Mouse (Mus musculus) lung, embryonic 15.5 days (tissue): ENCODE measurements at regions not wholly inside any gene's neighbourhood (a gene's known extent, or its start where the extent isn't known, plus 50 kb on each side); places are given as distances from the start of the nearest gene placed in this dataset.

Experiments
- ATAC-seq: fragments of 200-750 bp; cut with Nextera tagmentation; 2 replicates; pipeline ENCODE4 v1.8.0; 2017; ENCODE audit warnings: moderate number of reproducible peaks, borderline replicate concordance; ENCODE audit not compliant: low FRiP score, low TSS enrichment; ENCODE audit errors: extremely low read depth
- H3K27ac ChIP-seq: fragments of 300-500 bp; sonication (generic); 2 replicates; pipeline ENCODE4 v1.5.1; 2015; ENCODE audit warnings: moderate library complexity, mild to moderate bottlenecking, inconsistent platforms
- H3K27me3 ChIP-seq: fragments of 300-500 bp; sonication (generic); 2 replicates; pipeline ENCODE4 v1.6.1; 2015; ENCODE audit warnings: inconsistent platforms
- H3K36me3 ChIP-seq: fragments of 300-500 bp; sonication (generic); 2 replicates; pipeline ENCODE4 v1.6.1; 2015; ENCODE audit warnings: inconsistent platforms
- H3K4me1 ChIP-seq: fragments of 300-500 bp; sonication (generic); 2 replicates; pipeline ENCODE4 v1.6.1; 2015; ENCODE audit warnings: inconsistent platforms
- H3K4me2 ChIP-seq: fragments of 300-500 bp; sonication (generic); 2 replicates; pipeline ENCODE4 v1.6.1; 2015; ENCODE audit warnings: inconsistent platforms, mild to moderate bottlenecking, moderate library complexity
- H3K4me3 ChIP-seq: fragments of 300-500 bp; sonication (generic); 2 replicates; pipeline ENCODE4 v1.5.1; 2015; ENCODE audit warnings: mild to moderate bottlenecking, inconsistent platforms
- H3K9ac ChIP-seq: fragments of 300-500 bp; sonication (generic); 2 replicates; pipeline ENCODE4 v1.6.1; 2015; ENCODE audit warnings: inconsistent platforms
- H3K9me3 ChIP-seq: fragments of 300-500 bp; sonication (generic); 2 replicates; pipeline ENCODE4 v1.6.1; 2016; ENCODE audit warnings: inconsistent platforms
- WGBS: fragments of 180-500 bp; shearing (Covaris S2); methylation state at CpG from one replicate; pipeline ENCODE4 v1.1.7; 2015; 5-methylcytosine and 5-hydroxymethylcytosine counted together

DNA sequence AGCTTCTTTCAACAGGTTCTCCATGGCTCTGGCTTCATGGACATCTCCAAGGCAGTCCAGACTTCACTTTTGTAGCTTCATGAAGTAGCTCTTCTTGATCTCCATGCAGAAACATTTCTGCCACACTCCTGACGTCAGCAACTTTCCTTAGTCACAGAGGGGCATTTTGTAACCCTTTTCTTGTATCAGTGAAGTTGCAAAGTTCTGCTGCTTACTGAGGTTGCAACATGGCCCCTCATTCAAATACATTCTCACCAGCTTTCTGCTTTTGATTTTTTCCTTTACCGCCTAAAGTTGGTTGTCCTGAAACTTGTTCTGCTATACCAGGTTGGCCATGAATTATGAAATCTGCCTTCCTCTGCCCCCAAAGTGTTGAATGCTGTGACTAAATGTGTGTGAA lies 389.4 kb upstream of the Mef2c start:
- 76% methylated on average over 2 of the region's 2 CpGs for WGBS
- Histone ChIP-seq H3K4me3 (no peak overlapping the region), H3K36me3 (no peaks in the 10 kb centered on the region), H3K27ac (no peak overlapping the region), H3K9me3 (no peaks in the 10 kb centered on the region), H3K27me3 (no peaks in the 10 kb centered on the region), H3K4me2 (no peak overlapping the region), H3K4me1 (peaks cover 7% of the 10 kb centered on the region; the same call in 1 of the 2 replicates), H3K9ac (no peak overlapping the region)
- ATAC-seq = no peak

GRCm38 (mm10) chr13:83115691-83116090 lies 388.1 kb upstream of the Mef2c start:
- Histone ChIP-seq H3K4me2 (no peak overlapping the region), H3K9me3 (no peaks in the 10 kb centered on the region), H3K9ac (no peak overlapping the region), H3K4me3 (no peak overlapping the region), H3K27me3 (no peaks in the 10 kb centered on the region), H3K36me3 (no peaks in the 10 kb centered on the region), H3K27ac (no peak overlapping the region), H3K4me1 (peaks cover 7% of the 10 kb centered on the region; the same call in 1 of the 2 replicates)
- no peak for ATAC-seq
- 83% methylated on average over 2 of the region's 2 CpGs for WGBS

- Histone ChIP-seq H3K4me1 (no peaks in the 10 kb centered on the region), H3K4me2 (no peak overlapping the region), H3K9ac (no peak overlapping the region), H3K4me3 (no peak overlapping the region), H3K9me3 (no peaks in the 10 kb centered on the region), H3K36me3 (no peaks in the 10 kb centered on the region), H3K27ac (no peak overlapping the region), H3K27me3 (no peaks in the 10 kb centered on the region)
- WGBS = 75% methylated on average over 4 of the region's 4 CpGs
- no peak for ATAC-seq
Observed at GRCm38 (mm10) chr13:83120343-83120742, 383.5 kb upstream of the Mef2c start.

- Histone ChIP-seq H3K9ac (no peak overlapping the region), H3K4me2 (no peak overlapping the region), H3K9me3 (no peaks in the 10 kb centered on the region), H3K4me3 (no peak overlapping the region), H3K4me1 (no peaks in the 10 kb centered on the region), H3K36me3 (no peaks in the 10 kb centered on the region), H3K27ac (no peak overlapping the region), H3K27me3 (no peaks in the 10 kb centered on the region)
- no peak for ATAC-seq
Observed at GRCm38 (mm10) chr13:83123596-83123995, 380.2 kb upstream of the Mef2c start.

GRCm38 (mm10) chr13:83124651-83125050 lies 379.2 kb upstream of the Mef2c start:
- no peaks in the 10 kb centered on the region for H3K4me1 ChIP-seq

DNA sequence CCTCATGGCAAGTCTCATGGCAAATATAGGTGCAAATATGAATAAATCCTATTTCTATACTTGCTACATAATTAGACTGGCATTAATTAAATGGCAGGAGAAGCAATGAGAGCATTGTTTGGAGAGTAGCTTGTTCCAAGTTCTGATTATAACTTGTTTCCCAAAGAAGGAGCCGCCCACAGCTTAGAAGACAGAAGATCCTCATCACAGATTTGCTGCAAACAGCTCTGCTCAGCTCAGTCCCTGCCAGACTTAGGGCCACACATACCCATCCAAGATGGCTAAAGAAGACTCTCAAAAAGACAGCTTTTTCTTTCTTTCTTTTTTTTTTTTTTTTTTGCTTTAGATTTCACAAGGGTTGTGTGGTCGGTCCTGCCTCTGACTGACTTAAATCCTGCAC lies 377.4 kb upstream of the Mef2c start:
- Histone ChIP-seq H3K36me3 (no peaks in the 10 kb centered on the region), H3K4me1 (no peaks in the 10 kb centered on the region), H3K4me2 (no peak overlapping the region), H3K27me3 (no peaks in the 10 kb centered on the region), H3K9ac (no peak overlapping the region), H3K4me3 (no peak overlapping the region), H3K27ac (no peak overlapping the region), H3K9me3 (no peaks in the 10 kb centered on the region)
- WGBS = 71% methylated on average over 2 of the region's 2 CpGs
- ATAC-seq = no peak

More at GRCm38 (mm10) chr13:83124651-83125050, 379.2 kb upstream of the Mef2c start:
- no peak for ATAC-seq
- H3K4me3 ChIP-seq = no peak overlapping the region
- H3K27me3 ChIP-seq = no peaks in the 10 kb centered on the region
- H3K27ac ChIP-seq = no peak overlapping the region
- WGBS = 75% methylated on average over 2 of the region's 2 CpGs
- no peak overlapping the region for H3K4me2 ChIP-seq
- H3K9ac ChIP-seq = no peak overlapping the region
- H3K9me3 ChIP-seq = no peaks in the 10 kb centered on the region
- H3K36me3 ChIP-seq = no peaks in the 10 kb centered on the region

GRCm38 (mm10) chr13:83131129-83131981 lies 372.5 kb upstream of the Mef2c start:
- no peak overlapping the region for H3K4me2 ChIP-seq
- H3K4me3 ChIP-seq = no peak overlapping the region
- H3K27me3 ChIP-seq = no peaks in the 10 kb centered on the region
- no peak for ATAC-seq
- WGBS = 64% methylated on average over 7 of the region's 7 CpGs
- no peak overlapping the region for H3K9ac ChIP-seq
- no peaks in the 10 kb centered on the region for H3K9me3 ChIP-seq
- no peaks in the 10 kb centered on the region for H3K36me3 ChIP-seq
- H3K4me1 ChIP-seq = no peaks in the 10 kb centered on the region
- no peak overlapping the region for H3K27ac ChIP-seq

DNA sequence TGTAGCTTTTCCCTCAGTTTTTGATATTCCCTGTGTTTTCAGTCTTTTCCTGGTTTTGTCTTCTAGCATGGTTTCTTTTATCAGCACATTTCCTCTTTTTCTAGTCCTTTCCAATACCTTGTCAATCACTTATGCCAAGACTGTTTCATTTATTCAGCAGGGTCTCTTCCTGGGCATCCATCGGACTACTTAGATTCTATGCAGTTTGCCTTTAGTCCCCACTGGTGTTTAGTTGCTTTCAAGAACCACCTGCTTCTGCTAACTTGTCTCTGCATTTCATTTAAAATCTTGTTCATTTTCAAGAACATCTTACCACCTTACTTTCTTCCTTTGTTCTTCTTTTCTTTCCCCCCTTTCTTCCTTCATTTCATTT lies 371.9 kb upstream of the Mef2c start:
- no peaks in the 10 kb centered on the region for H3K9me3 ChIP-seq
- H3K27me3 ChIP-seq = no peaks in the 10 kb centered on the region
- no peaks in the 10 kb centered on the region for H3K4me1 ChIP-seq
- no peaks in the 10 kb centered on the region for H3K36me3 ChIP-seq
- no peak overlapping the region for H3K4me2 ChIP-seq
- 77% methylated on average over 1 of the region's 1 CpGs for WGBS
- no peak overlapping the region for H3K27ac ChIP-seq
- no peak for ATAC-seq
- no peak overlapping the region for H3K9ac ChIP-seq
- H3K4me3 ChIP-seq = no peak overlapping the region

GRCm38 (mm10) chr13:83132671-83133638 lies 370.9 kb upstream of the Mef2c start:
- ATAC-seq = no peak
- H3K4me2 ChIP-seq = no peak overlapping the region
- no peaks in the 10 kb centered on the region for H3K27me3 ChIP-seq
- H3K4me1 ChIP-seq = no peaks in the 10 kb centered on the region
- WGBS = 79% methylated on average over 7 of the region's 7 CpGs
- no peak overlapping the region for H3K27ac ChIP-seq
- no peak overlapping the region for H3K4me3 ChIP-seq
- H3K9ac ChIP-seq = no peak overlapping the region
- H3K9me3 ChIP-seq = no peaks in the 10 kb centered on the region
- H3K36me3 ChIP-seq = no peaks in the 10 kb centered on the region

GRCm38 (mm10) chr13:83143316-83143715 lies 360.5 kb upstream of the Mef2c start:
- Histone ChIP-seq H3K27ac (no peak overlapping the region), H3K4me2 (no peak overlapping the region), H3K27me3 (no peaks in the 10 kb centered on the region), H3K9ac (no peak overlapping the region), H3K9me3 (no peaks in the 10 kb centered on the region), H3K36me3 (no peaks in the 10 kb centered on the region), H3K4me3 (no peak overlapping the region), H3K4me1 (no peaks in the 10 kb centered on the region)
- no peak for ATAC-seq
- WGBS = 71% methylated on average over 3 of the region's 3 CpGs

- H3K9me3 ChIP-seq = no peaks in the 10 kb centered on the region
- no peak overlapping the region for H3K4me2 ChIP-seq
- no peak overlapping the region for H3K27ac ChIP-seq
- no peak overlapping the region for H3K4me3 ChIP-seq
- H3K36me3 ChIP-seq = no peaks in the 10 kb centered on the region
- 63% methylated on average over 1 of the region's 1 CpGs for WGBS
- ATAC-seq = no peak
- no peak overlapping the region for H3K9ac ChIP-seq
- no peaks in the 10 kb centered on the region for H3K27me3 ChIP-seq
- no peaks in the 10 kb centered on the region for H3K4me1 ChIP-seq
Observed at GRCm38 (mm10) chr13:83154626-83155124, 349.2 kb upstream of the Mef2c start.

DNA sequence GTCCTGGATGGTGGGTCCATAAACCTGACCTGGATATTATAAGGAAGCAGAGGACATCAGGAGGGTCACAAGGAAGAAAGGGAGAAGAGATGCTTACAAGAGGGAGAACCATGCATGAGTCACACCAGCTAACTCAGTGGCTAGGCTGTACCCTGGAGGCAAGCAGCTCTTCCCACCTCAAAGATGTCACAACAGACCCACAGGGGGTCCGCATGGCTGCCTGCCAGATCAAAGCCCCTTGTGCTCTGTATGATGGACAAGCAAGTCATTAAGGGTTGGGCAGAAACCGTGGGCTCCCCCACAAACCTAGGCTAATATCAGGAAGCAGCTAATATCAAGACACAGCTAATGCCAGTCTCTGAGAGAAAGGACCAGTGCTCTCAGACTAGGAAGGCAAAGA lies 343.9 kb upstream of the Mef2c start:
- Histone ChIP-seq H3K9ac (no peak overlapping the region), H3K4me1 (no peaks in the 10 kb centered on the region), H3K27me3 (no peaks in the 10 kb centered on the region), H3K4me3 (no peak overlapping the region), H3K9me3 (no peaks in the 10 kb centered on the region), H3K36me3 (no peaks in the 10 kb centered on the region), H3K4me2 (no peak overlapping the region), H3K27ac (no peak overlapping the region)
- no peak for ATAC-seq
- 47% methylated on average over 2 of the region's 2 CpGs for WGBS
